ENCODE assay signal across 13 mouse cellular contexts in genomic region chr1:86144001-86144944, GRCm38 (mm10). TPM values are rescaled to one million over a fixed set of nuclear protein-coding genes. Genes with fewer than 3 reads are reported as not detected.
DNase-seq lines count a peak whose midpoint lies in the region; ATAC-seq and TF ChIP-seq lines count a peak whose summit lies in the region.
"Had no signal": no experiment of that assay in that cellular context is flagged by ENCODE, and none has a peak within 500 bp of the region (broad histone marks: within the 10 kb centered on the region; RNA-seq: fewer than 3 reads in every experiment).

No protein-coding gene starts in this region.

- ATAC-seq in heart, postnatal 0 days (ENCODE audit: insufficient read depth, low read depth) = no peak
- ATAC-seq: forebrain, embryonic 16.5 days had no signal

- H3K4me3 ChIP-seq in heart, postnatal 0 days (ENCODE audit: low read depth, low read length) = no peak overlapping the region
- H3K4me3 ChIP-seq: hindbrain, embryonic 15.5 days; neural tube, embryonic 13.5 days had no signal

- peak; percentile 22 to 25 for DNase-seq in heart, adult 18-20 months
- no peak for DNase-seq in heart, adult 8-10 months (ENCODE audit: low spot score)
- peak; percentile 24 to 29 for DNase-seq in spleen, adult 18-20 months
- DNase-seq in spleen, postnatal 4 days (ENCODE audit: low spot score in 2 of 2) = no peak
- no peak for DNase-seq in heart, postnatal 0 days (ENCODE audit: low spot score)
- DNase-seq in splenic B cell, adult 2 months (ENCODE audit: low read depth, low spot score) = peak; percentile 45
- no peak for DNase-seq in thymus, postnatal 36 days
- no peak for DNase-seq in embryo, embryonic 11 days
- DNase-seq: cerebellum, postnatal 25 days had no signal

- no peak for TF ChIP-seq EP300 in heart, postnatal 0 days (IDR thresholded peaks at IDR 0.05; ENCODE audit: low read depth)

- no peak overlapping the region for H3K9ac ChIP-seq in heart, postnatal 0 days (replicated peaks; ENCODE audit: low read depth, low read length)
- H3K9ac ChIP-seq: hindbrain, embryonic 15.5 days; neural tube, embryonic 13.5 days had no signal

- no peaks in the 10 kb centered on the region for H3K27me3 ChIP-seq in heart, postnatal 0 days (ENCODE audit: control insufficient read depth, insufficient read depth, low read length)
- H3K27me3 ChIP-seq in splenic B cell, adult 2 months (ENCODE audit: control insufficient read depth, insufficient read depth, low read length, poor library complexity, severe bottlenecking) = no peaks in the 10 kb centered on the region
- H3K27me3 ChIP-seq: hindbrain, embryonic 15.5 days; neural tube, embryonic 13.5 days had no signal

- H3K9me3 ChIP-seq in heart, postnatal 0 days (replicated peaks; ENCODE audit: control insufficient read depth, low read length) = no peaks in the 10 kb centered on the region
- H3K9me3 ChIP-seq: hindbrain, embryonic 15.5 days; neural tube, embryonic 13.5 days had no signal

- 0 out of 2 replicates have a peak overlapping the region, but pooled peaks have one; percentile 41 for H3K27ac ChIP-seq in heart, postnatal 0 days (ENCODE audit: low read depth)
- H3K27ac ChIP-seq: hindbrain, embryonic 15.5 days; neural tube, embryonic 13.5 days had no signal

- WGBS in heart, postnatal 0 days = 67% methylated on average over 21 of the region's 21 CpGs

- no peaks in the 10 kb centered on the region for H3K4me1 ChIP-seq in heart, postnatal 0 days (ENCODE audit: control insufficient read depth, insufficient read depth)
- H3K4me1 ChIP-seq: hindbrain, embryonic 15.5 days; neural tube, embryonic 13.5 days had no signal

- no peak overlapping the region for H3K4me2 ChIP-seq in heart, postnatal 0 days (ENCODE audit: low read depth, low read length)
- H3K4me2 ChIP-seq: hindbrain, embryonic 15.5 days; neural tube, embryonic 13.5 days had no signal

- no peak for TF ChIP-seq CTCF in heart, postnatal 0 days (IDR thresholded peaks at IDR 0.05; ENCODE audit: low read depth)

- H3K36me3 ChIP-seq in heart, postnatal 0 days (replicated peaks; ENCODE audit: control insufficient read depth, insufficient read depth, low read length) = peaks cover 15% of the 10 kb centered on the region; the same call in 1 of the 2 replicates
- no peaks in the 10 kb centered on the region for H3K36me3 ChIP-seq in splenic B cell, adult 2 months (ENCODE audit: control insufficient read depth, insufficient read depth, low read length, poor library complexity, severe bottlenecking)

RNA-seq across cellular contexts. Expression of gene Armc9, which starts 10.3 kb away (rescaled TPM):
- total RNA-seq in heart, adult 18-20 months (2021) = 1 to 10 TPM; 3.1 to 3.5 TPM
- total RNA-seq in heart, adult 8-10 months (2022) = 1 to 10 TPM; 2.4 to 3.5 (median 2.9) TPM
- 1.5 and 2.7 TPM in 2 replicates for total RNA-seq in heart, postnatal 0 days (2014; rRNA removed; ENCODE audit: low replicate concordance)
- 5.1 and 5.9 TPM in 2 replicates for polyA plus RNA-seq in heart, postnatal 0 days (2015; fragmentation: Nextera tagmentation; extraction: Ambion mirVana)

RNA-seq across cellular contexts. Expression of gene Gm21972, which starts 10.8 kb away (rescaled TPM):
- 1 to 10 TPM in 1 of 2 experiments, not detected in 1; 2.0 TPM for total RNA-seq in heart, adult 18-20 months (2021)
- total RNA-seq in heart, adult 8-10 months (2022) = 1 to 10 TPM in 3 of 4 experiments, under 1 TPM in 1; 0.76 to 2.9 (median 1.4) TPM
- total RNA-seq in heart, postnatal 0 days (2014; rRNA removed; ENCODE audit: low replicate concordance) = not detected in 2 replicates
- polyA plus RNA-seq in heart, postnatal 0 days (2015; fragmentation: Nextera tagmentation; extraction: Ambion mirVana) = not detected in 2 replicates
- polyA plus RNA-seq: forebrain, embryonic 16.5 days; neural tube, embryonic 13.5 days; stomach, embryonic 14.5 days had no signal

RNA-seq across cellular contexts. Expression of gene Htr2b, which starts 32.5 kb away (rescaled TPM):
- under 1 TPM; 0.32 to 0.49 TPM for total RNA-seq in heart, adult 18-20 months (2021)
- total RNA-seq in heart, adult 8-10 months (2022) = under 1 TPM; 0.27 to 0.78 (median 0.52) TPM
- total RNA-seq in heart, postnatal 0 days (2014; rRNA removed; ENCODE audit: low replicate concordance) = not detected in 2 replicates
- polyA plus RNA-seq in heart, postnatal 0 days (2015; fragmentation: Nextera tagmentation; extraction: Ambion mirVana) = 0.11 and 0.25 TPM in 2 replicates

Comparison
In these comparisons a context has a peak if more than half of its experiments do, and no peak if none do; other contexts are left out.
1. DNase-seq: peak in heart, adult 18-20 months (2 of 2), spleen, adult 18-20 months (2 of 2) and splenic B cell, adult 2 months (single experiment); none in heart, adult 8-10 months (single experiment), spleen, postnatal 4 days (0 of 2), heart, postnatal 0 days (single experiment), thymus, postnatal 36 days (0 of 2) and embryo, embryonic 11 days (single experiment).